Mouse (Mus musculus) limb, embryonic 14.5 days (tissue): ENCODE measurements around the gene Tmem176b. TPM values are rescaled to one million over a fixed set of nuclear protein-coding genes. Genes with fewer than 3 reads are reported as not detected.
"Not testable (repeated sequence)": the region's sequence is repeated elsewhere in the genome, so short reads cannot be mapped to it uniquely, and the experiment has no call there.

Experiments
- ATAC-seq: fragments of 200-750 bp; cut with Nextera tagmentation; 2 replicates; pipeline ENCODE4 v1.8.0; 2017; ENCODE audit warnings: low read depth, moderate number of reproducible peaks, moderate TSS enrichment; ENCODE audit not compliant: low FRiP score
- DNase-seq: peaks from one replicate; pipeline ENCODE4 v3.0.0-alpha.2; 2015; ENCODE audit warnings: low spot score
- H3K27ac ChIP-seq: fragments of 300-500 bp; sonication (generic); replicated peaks from 2 replicates; pipeline ENCODE4 v1.5.1; 2014; ENCODE audit warnings: low read depth, mild to moderate bottlenecking, low read length, moderate library complexity, mixed read lengths
- H3K27me3 ChIP-seq: fragments of 300-500 bp; sonication (generic); 2 replicates; pipeline ENCODE4 v1.6.1; 2014; ENCODE audit warnings: low read length, mixed read lengths; ENCODE audit not compliant: control insufficient read depth, insufficient read depth
- H3K36me3 ChIP-seq: fragments of 300-500 bp; sonication (generic); 2 replicates; pipeline ENCODE4 v1.6.1; 2014; ENCODE audit warnings: mild to moderate bottlenecking, low read length, moderate library complexity, mixed read lengths; ENCODE audit not compliant: control insufficient read depth, insufficient read depth
- H3K4me1 ChIP-seq: fragments of 300-500 bp; sonication (generic); 2 replicates; pipeline ENCODE4 v1.6.1; 2014; ENCODE audit warnings: antibody characterized with exemption, low read length, mixed read lengths; ENCODE audit not compliant: control insufficient read depth, insufficient read depth
- H3K4me2 ChIP-seq: fragments of 300-500 bp; sonication (generic); replicated peaks from 2 replicates; pipeline ENCODE4 v1.6.1; 2014; ENCODE audit warnings: low read depth, mild to moderate bottlenecking, low read length, moderate library complexity; ENCODE audit not compliant: severe bottlenecking
- H3K4me3 ChIP-seq: fragments of 300-500 bp; sonication (generic); replicated peaks from 2 replicates; pipeline ENCODE4 v1.5.1; 2014; ENCODE audit warnings: low read length
- H3K9ac ChIP-seq: fragments of 300-500 bp; sonication (generic); 2 replicates; pipeline ENCODE4 v1.6.1; 2014; ENCODE audit warnings: mild to moderate bottlenecking, low read depth, low read length, moderate library complexity; ENCODE audit not compliant: severe bottlenecking
- H3K9me3 ChIP-seq: fragments of 300-500 bp; sonication (generic); 2 replicates; pipeline ENCODE4 v1.6.1; 2016; ENCODE audit warnings: low read length; ENCODE audit not compliant: control insufficient read depth
- POLR2A ChIP-seq: fragments of 200-500 bp; IDR thresholded peaks from 2 replicates; pipeline ENCODE4 v1.8.0; 2012; ENCODE audit warnings: inconsistent platforms, mild to moderate bottlenecking, moderate library complexity, borderline replicate concordance; ENCODE audit not compliant: insufficient read depth, insufficient read length; ENCODE audit errors: extremely low read depth
- WGBS: fragments of 180-500 bp; shearing (Covaris S2); extraction: QIAGEN DNeasy Blood & Tissue Kit; methylation state at CpG from one replicate; pipeline ENCODE4 v1.1.7; 2014; 5-methylcytosine and 5-hydroxymethylcytosine counted together
- polyA plus RNA-seq, 2 experiments: library from polyadenylated mRNA; depleted of rRNA in 1 of 2; stranded (reverse) in 1 of 2; unstranded in 1 of 2; fragments of >200 nt; fragmentation: Nextera tagmentation in 1 of 2; extraction: Ambion mirVana in 1 of 2; gene quantifications; 2 replicates each; pipeline versions ENCODE4 v1.2.1 to v1.2.3; 2012 to 2014

The Tmem176b gene
- polyA plus RNA-seq, 2 experiments: 227 to 232 TPM

DNA sequence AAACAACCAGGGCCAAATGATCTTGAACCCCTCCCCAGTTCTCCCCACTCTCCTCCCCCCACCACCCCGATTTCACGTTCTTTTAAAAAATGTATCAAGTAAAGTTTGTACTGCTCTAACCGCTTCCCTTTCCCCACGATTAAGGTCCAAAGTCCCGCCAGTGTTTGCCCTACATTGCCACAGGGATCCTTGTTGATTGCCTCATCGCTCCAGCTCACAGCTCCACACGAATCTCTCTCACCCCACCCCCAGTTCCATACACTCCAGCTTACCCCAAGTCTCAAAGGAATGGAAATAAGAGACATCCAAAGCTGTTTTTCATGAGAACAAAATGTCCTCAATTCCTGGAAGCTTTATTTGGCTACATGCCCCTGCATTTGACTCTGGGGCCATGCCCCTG, 16.3 kb downstream of the Tmem176b start:
- Histone ChIP-seq H3K4me2 (no peak overlapping the region), H3K27ac (no peak overlapping the region), H3K9me3 (no peaks in the 10 kb centered on the region), H3K27me3 (no peaks in the 10 kb centered on the region), H3K4me1 (no peaks in the 10 kb centered on the region), H3K9ac (no peak overlapping the region), H3K36me3 (no peaks in the 10 kb centered on the region), H3K4me3 (no peak overlapping the region)
- WGBS: 65% methylated on average over 7 of the region's 7 CpGs
- DNase-seq (no peak), ATAC-seq (no peak)
- TF ChIP-seq POLR2A: no peak

DNA sequence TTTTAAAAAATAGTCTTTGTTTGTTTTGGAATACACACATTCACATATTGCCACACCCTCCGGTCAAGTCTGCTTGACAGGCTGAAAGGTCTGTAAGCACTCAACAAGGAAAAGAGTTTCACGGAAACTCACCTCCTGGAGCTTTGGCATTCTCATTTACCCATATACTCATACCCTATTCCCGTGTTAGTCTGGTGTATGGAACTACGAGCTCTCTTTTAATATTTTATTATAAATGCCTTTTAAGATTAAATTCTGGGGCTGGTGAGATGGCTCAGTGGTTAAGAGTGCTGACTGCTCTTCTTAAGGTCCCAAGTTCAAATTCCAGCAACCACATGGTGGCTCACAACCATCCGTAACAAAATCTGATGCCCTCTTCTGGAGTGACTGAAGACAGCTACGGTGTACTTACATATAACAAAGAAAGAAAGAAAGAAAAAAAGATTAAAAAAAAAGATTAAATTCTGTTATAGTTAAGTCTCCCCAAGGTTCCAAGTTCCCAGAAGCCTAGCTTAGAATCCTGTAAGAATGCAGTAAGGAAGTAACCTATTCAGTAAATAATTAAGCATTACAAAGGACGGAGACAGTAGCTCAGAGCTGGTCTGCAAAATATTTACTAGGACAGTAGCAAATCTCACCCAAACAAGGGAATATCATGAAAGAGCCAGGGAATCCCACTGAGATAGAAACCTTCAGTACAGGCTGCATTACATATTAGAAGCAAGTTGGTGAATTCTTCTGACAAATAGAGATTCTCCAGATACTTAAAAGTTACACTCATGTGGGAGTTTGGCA, 19.1 kb downstream of the Tmem176b start:
- H3K4me1 ChIP-seq, H3K4me3 ChIP-seq, ATAC-seq, H3K27me3 ChIP-seq, DNase-seq, H3K4me2 ChIP-seq, H3K27ac ChIP-seq, H3K36me3 ChIP-seq, H3K9ac ChIP-seq, H3K9me3 ChIP-seq: not testable (repeated sequence)
- 83% methylated on average over 7 of the region's 7 CpGs for WGBS

DNA sequence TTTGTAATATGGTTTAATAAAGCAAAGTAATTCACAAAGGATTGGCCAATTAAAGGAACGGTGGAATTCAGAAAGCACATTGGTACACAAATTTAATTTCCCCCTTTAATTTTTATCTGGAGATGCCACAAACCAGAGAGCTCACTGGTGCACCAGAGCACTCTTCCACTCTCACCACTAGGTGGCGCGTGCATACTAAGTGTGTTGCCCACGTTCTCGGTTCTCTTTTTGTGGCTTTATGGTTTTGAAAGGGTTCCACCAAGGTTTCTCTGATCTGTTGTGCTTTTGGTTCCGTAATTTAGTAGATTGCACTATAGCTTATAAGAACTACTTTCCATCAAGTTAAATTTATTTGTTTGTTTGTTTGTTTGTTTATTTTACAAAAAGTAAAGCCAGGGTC, 23.5 kb downstream of the Tmem176b start:
- WGBS: 9% methylated on average over 6 of the region's 6 CpGs
- no peak overlapping the region for H3K4me3 ChIP-seq
- no peak for TF ChIP-seq POLR2A
- no peaks in the 10 kb centered on the region for H3K36me3 ChIP-seq
- H3K4me2 ChIP-seq: no peak overlapping the region
- H3K9ac ChIP-seq: no peak overlapping the region
- DNase-seq: peak; percentile 86
- H3K27me3 ChIP-seq: no peaks in the 10 kb centered on the region
- H3K4me1 ChIP-seq: no peaks in the 10 kb centered on the region
- no peak overlapping the region for H3K27ac ChIP-seq
- H3K9me3 ChIP-seq: no peaks in the 10 kb centered on the region
- ATAC-seq: 0 out of 2 replicates have a peak, but pooled peaks have one; percentile 34

DNA sequence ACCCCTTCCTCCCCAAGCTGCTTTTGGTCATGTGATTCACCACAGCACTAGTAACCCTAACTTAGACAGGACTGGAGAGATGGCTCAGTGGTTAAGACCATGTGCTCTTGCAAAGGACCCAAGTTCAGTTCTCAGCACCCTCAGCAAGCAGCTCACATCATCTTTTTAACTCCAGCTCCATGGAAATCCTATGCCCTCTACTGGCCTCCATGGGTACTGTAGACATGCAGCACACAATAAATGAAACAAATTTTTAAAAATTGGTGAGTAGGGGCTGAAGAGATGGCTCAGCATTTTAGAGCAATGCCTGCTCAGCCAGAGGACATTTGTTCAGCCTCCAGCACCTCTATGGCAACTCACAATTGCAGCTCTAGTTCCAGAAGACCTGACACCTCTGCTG, 26.3 kb downstream of the Tmem176b start:
- H3K9ac ChIP-seq: no peak overlapping the region
- H3K36me3 ChIP-seq: no peaks in the 10 kb centered on the region
- no peaks in the 10 kb centered on the region for H3K4me1 ChIP-seq
- no peaks in the 10 kb centered on the region for H3K27me3 ChIP-seq
- ATAC-seq (no peak), DNase-seq (no peak)
- H3K4me2 ChIP-seq: no peak overlapping the region
- no peak overlapping the region for H3K27ac ChIP-seq
- TF ChIP-seq POLR2A: no peak
- no peak overlapping the region for H3K4me3 ChIP-seq
- no peaks in the 10 kb centered on the region for H3K9me3 ChIP-seq

DNA sequence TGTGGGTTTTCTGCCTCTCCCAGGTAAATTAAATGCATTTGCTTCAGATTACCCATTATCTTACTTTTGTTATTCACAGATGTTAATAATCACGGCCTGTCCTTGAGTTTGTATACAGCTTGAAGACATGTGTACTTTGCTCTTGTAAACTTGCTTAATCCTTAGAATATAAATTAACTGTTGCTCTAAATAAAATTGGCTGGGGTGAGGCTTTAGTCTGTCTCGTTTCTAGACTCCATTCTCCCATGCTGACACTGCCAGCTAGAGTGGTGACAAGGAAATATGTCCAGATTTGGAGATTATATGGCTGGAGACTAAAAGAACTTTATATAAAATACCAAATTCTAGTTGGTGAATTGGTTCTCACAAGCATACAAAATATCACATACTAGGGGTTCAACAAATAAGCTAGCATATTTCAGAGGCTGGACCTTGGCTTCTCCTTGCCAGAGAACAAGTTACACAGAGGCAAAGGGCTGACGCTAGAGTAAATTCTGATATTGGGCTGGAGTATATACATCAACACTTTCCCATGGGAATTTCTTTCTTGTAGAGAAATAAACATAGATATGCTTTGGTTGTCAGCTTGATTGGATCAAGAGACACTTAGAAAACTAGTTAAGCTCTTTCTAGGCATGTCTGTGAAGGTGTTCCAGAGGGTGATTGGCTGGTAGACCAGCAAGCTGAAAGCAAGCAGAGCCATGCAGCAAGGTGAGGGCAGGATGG, 31.6 kb downstream of the Tmem176b start:
- ATAC-seq (no peak), DNase-seq (no peak)
- no peaks in the 10 kb centered on the region for H3K9me3 ChIP-seq
- H3K4me2 ChIP-seq: no peak overlapping the region
- H3K36me3 ChIP-seq: no peaks in the 10 kb centered on the region
- H3K27ac ChIP-seq: no peak overlapping the region
- no peak for TF ChIP-seq POLR2A
- H3K9ac ChIP-seq: no peak overlapping the region
- 65% methylated on average over 3 of the region's 3 CpGs for WGBS
- no peaks in the 10 kb centered on the region for H3K27me3 ChIP-seq
- H3K4me1 ChIP-seq: no peaks in the 10 kb centered on the region
- H3K4me3 ChIP-seq: no peak overlapping the region
